Mouse (Mus musculus) spleen, postnatal 14 days (tissue): ENCODE results near the gene Gm21987.
A peak's percentile ranks its signal among the peaks of the same experiment; 100 is the strongest.

Source experiments
- DNase-seq, 2 experiments: peaks; one replicate each; pipeline ENCODE4 v3.0.0; 2021 to 2022; ENCODE audit warnings: low spot score in 2 of 2

Gene Gm21987

DNA sequence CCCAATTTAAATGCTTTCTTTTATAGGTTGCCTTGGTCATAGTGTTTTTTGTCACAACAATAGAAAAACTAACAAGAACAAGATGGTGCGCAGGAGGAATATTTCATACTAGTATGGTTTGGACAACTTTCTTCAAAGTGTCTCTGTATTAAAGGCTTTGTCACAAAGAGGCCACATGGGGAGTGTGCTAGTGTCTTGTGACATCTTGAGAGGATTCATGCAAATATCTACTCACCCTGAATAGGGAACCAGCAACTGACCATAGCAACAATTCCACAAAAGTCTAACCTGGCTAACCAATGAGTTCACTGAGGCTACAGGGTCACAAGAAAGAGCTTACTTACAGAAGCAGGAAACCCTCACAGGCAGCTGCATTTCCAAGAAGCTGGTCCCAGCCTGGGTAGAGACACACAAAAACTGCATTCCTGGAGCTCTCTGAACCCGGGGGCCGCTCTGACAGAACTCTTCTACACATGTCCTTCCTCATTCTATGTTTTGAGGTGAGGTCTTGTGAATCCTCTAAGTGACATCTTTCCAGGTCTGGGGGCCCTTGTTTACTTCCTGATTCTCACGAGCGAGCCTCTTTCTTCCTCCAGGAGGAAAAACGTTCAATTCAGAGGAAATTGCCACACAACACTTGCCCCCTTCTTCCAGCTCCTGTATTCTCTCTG lies 48.4 kb downstream of the Gm21987 start:
- no peak for DNase-seq

DNA sequence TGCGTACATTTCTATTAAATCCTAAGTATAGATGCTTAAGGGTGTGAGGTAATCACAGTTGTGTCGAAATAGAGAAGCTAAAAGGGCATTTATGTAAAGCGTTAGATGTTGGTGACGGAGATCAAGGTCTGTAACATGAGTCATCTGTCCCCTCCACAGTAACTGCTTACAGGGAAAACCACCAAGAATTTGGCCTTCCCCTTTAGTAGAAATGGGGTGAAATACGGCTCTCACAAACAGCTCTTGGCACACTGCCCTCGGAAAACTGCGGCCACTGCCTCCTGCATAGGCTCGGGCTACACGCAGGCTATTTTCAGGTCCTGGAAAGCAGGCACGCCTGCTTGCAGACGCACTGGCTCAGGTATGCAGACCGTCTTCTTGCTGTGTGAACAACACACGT lies 49.3 kb downstream of the Gm21987 start:
- DNase-seq: no peak

DNA sequence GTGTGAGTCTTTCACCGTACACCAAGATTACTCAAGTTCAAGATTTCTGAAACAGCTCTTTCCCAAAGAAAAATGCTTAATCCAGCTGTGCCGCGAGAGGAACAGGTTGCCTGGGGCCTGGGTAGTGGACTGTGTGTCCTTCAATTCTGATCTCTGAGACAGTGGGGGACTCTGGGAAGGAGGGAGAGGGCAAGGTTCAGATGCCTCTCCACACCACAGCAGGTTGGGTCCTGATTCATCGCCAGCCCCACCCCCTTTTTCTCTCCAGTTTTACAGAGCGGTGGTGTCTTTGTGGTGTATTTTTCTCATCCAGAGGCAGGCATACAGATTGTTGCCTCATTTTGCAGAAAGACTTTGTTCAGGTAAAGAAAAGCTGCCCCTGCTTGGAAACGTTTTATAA lies 51.4 kb downstream of the Gm21987 start:
- no peak for DNase-seq

DNA sequence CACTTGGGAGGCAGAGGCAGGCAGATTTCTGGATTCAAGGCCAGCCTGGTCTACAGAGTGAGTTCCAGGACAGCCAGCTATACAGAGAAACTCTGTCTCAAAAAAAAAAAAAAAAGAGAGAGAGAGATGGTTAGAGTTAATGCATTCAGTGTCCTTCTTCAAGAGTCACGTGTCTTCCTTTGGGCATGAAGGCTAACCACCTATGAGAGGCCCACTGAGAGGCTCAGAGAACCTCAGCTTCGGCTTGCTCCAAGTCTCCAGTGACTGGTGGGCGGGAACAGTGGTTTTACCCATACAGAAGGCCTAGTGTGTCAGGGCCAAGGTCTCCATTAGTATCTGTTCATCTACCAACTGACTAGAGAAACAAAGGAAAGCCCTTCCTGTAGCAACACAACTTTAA lies 52.2 kb downstream of the Gm21987 start:
- DNase-seq: no peak

DNA sequence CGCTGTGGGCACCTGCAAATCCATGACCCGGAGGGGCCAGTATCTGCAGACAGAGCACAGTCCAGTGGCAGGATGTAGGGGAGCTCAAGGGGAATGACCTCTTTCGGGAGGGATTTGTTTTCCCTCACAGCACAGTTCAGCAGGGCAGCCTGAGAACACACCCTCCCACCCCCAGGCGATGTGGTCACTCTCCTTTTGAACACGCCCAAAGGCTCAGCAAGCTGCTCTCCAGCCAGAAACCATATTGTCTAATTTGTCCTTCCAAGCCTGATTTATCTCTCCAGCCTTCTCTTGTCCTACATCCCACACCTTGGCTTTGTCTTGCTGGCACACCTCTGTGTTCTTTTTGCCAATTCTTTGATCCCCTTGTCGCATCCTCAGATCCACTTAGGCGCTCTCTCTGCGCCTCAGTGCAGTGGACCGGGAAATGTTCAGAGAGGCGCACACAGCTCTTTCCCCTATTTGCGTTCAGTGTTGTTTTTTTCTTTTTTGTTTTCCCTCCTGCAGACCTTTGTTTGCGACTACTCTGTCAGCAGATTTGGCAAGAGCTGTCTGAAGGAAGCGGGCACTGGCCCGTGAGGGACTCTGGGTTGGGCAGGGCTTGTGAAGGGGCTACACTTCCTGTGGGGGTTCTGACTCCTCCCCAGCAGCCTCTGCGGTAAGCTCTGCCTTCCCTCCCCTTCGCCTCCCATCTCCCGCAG lies 52.8 kb downstream of the Gm21987 start:
- DNase-seq: peak in 1 of 2 experiments; percentile 29

DNA sequence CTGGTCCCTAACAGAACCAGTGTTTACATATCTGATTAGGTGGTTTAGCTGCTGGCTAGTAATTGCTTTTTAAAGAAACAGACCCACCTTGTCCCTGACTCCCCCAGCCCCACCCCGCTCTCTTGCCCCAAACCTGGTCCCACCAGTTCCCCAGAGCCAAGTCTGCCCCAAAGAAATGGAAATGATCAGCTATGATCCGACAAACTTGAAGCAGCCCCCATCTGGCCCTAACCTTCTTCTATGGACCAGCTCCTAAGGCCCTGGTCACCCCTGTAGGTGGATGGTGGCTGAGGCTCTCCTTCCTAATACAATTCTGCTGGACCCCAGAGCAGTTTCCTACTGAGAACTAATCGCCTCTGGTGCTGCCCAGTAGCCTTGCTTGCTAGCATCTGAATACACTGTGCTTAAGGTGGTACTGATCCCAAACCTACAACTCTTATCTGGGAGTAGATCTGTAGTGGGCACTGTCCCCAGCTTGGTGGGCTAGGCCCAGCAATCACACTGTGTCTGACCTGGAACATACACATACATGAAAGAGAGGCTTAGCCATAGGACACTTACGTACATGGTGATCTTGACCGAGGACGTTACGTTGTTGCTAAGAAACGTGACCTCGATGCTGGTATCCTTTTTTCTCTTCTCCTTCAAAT lies 53.6 kb downstream of the Gm21987 start:
- DNase-seq: no peak

DNA sequence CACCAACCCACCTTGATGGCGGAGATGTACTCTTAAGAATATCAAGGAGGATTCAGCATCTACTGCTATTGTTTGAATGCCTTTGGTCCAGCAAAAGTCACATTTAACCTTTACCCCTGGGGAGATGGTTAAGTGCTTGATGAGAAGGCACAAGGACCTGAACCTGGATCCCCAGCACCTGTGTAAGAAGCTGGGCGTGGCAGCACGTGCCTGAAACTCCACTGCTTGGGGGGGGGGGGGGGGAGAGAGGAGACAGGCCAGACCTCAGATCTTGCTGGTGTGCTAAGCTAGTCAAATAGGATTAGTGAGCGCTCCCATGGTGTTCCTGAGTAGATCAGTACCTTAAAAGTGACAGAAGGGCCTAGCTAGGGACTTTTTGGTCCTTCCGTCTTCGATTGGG lies 54.6 kb downstream of the Gm21987 start:
- no peak for DNase-seq

DNA sequence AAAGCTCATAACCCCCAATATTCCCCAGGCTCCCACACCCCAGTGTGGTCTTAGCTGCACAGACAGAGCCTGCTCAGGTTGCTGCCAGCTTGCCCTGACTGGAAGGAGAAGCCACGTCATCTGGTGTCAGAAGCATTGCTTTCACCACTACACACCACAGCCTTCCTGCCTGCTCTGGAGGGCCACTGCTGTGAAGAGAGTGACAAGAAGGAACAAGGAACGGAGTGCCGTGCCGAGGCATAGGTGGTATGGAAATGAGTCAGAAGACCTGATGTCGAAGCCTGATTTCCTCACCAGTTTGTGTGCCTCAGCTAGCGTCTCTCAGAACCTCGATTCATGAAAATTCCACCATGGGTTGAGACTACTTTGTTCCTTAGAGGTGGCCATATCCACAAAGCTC lies 56.8 kb downstream of the Gm21987 start:
- no peak for DNase-seq

DNA sequence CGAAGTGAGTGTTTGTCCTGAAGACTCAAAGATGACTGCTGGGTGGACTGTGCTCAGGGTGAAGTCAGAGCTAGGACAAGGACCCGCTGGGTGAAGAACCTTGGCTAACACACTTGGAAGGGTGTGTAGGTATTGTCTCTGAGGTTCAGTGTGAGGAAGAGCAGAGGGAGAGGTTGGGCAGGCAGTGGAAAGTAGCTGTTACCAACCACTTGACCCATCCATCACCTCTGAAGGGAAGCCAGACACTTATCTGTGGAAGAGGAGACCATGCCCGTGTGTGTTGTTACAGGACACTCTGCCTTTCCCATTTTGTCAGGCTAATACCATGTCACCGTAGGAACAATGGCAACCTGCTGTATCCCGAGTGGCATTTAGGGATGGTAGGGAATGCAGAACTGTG lies 59.5 kb downstream of the Gm21987 start:
- DNase-seq: no peak

DNA sequence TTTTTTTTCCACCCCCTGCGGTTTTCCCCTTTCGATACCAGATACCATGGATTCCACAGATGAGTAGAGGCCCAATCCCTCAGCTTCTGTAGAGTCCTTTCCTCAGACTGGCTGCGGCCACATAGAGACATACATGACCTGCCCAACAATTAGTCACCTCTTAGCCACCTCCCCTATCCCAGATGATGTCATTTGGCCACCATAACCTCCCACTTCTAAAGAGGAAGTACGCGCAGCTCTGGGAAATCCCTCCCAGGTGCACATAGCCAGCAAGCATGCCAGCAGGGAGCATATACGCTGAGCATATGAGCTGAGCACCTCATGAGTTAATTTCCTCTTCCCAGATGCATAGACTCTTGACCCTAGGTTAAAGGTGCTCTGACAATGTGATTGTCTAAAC lies 59.9 kb downstream of the Gm21987 start:
- no peak for DNase-seq

DNA sequence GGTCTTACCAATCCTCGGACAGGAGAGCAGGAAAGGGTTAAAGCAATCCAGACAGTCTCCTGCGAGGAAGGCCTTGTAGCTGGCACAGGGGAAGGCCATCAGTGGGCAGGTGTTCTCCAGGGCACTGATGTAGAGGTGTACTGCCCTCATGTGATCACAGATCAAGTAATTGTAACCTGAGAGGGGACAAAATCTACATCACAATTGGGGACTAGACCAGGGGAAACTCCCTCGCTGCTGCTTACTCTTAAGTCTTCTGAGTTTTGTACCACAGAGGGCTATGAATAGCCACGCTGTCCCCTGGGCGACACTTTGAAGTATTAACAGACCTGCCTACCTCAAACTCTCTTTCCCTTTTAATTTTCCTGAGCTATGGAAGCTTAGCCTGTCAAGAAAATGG lies 60.7 kb downstream of the Gm21987 start:
- no peak for DNase-seq

DNA sequence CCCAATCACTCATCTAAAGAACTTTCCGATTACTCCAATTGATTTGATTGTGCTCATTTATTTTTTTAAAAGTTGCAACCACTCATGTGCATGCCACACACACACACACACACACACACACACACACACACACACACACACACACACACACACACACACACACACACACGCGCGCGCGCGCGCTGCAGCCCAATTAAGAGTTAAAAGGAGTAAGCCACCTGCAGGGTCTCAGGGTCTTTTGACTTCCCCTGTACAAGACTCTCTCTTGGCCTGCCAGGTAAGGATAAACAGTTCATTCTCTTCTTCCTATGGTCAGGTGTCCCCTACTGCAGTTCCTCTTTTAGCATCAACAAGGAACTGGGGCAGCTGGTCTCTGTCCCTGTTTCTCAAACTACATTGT lies 61.6 kb downstream of the Gm21987 start:
- no peak for DNase-seq
